Mouse (Mus musculus): ENCODE results near the gene Gzma.

- TF ChIP-seq POLR2A (IDR thresholded peaks at IDR 0.05; ENCODE audit: borderline replicate concordance, extremely low read depth, low read depth, low read length), result no peak
- TF ChIP-seq CTCF (IDR thresholded peaks at IDR 0.05; ENCODE audit: insufficient read depth, low read length), result no peak
Observed at GRCm38 (mm10) chr13:113118977-113119376, 18.2 kb upstream of the Gzma start.
